Mouse (Mus musculus) CH12.LX (cell line): ENCODE data around the gene Twist2. TPM values are rescaled to one million over a fixed set of nuclear protein-coding genes. Genes with fewer than 3 reads are reported as not detected.

ENCODE experiments used
- DNase-seq: peaks from one replicate; pipeline ENCODE4 v3.0.0-alpha.2; 2013; ENCODE audit errors: extremely low read depth
- H3K27ac ChIP-seq: 2 replicates; pipeline ENCODE4 v1.5.1; 2012; ENCODE audit warnings: low read depth, mild to moderate bottlenecking, control low read depth, moderate library complexity; ENCODE audit not compliant: insufficient read depth
- H3K27me3 ChIP-seq: replicated peaks from 2 replicates; pipeline ENCODE3; 2012; ENCODE audit warnings: inconsistent platforms
- H3K36me3 ChIP-seq, 2 experiments: replicated peaks in 1 of 2; 2 replicates each; pipeline versions ENCODE3 to v1.6.1; 2012; ENCODE audit warnings: inconsistent platforms in 1 of 2, low read length in 1 of 2, mild to moderate bottlenecking in 1 of 2, mixed read lengths in 1 of 2, moderate library complexity in 1 of 2; ENCODE audit not compliant: control insufficient read depth in 1 of 2, insufficient read depth in 1 of 2
- H3K4me1 ChIP-seq, 2 experiments: 2 replicates each; pipeline ENCODE4 v1.6.1; 2012; ENCODE audit warnings: inconsistent platforms in 1 of 2, moderate library complexity in 1 of 2; ENCODE audit not compliant: insufficient read depth in 2 of 2, control insufficient read depth in 1 of 2
- H3K4me2 ChIP-seq: 2 replicates; pipeline ENCODE4 v1.6.1; 2012; ENCODE audit warnings: low read depth, mild to moderate bottlenecking, control low read depth; ENCODE audit not compliant: poor library complexity, insufficient read depth, severe bottlenecking
- H3K4me3 ChIP-seq, 3 experiments: fragments of 150-350 bp in 1 of 3; sonication (generic) in 1 of 3; replicated peaks in 1 of 3; 2 replicates each; pipeline versions ENCODE3 to v1.5.1; 2011 to 2012; ENCODE audit warnings: low read depth in 2 of 3, low read length in 2 of 3, mild to moderate bottlenecking in 2 of 3, moderate library complexity in 2 of 3, control low read depth in 1 of 3, improper control_type of control experiment in 1 of 3, inconsistent platforms in 1 of 3, mixed read lengths in 1 of 3; ENCODE audit not compliant: poor library complexity in 1 of 3
- H3K79me2 ChIP-seq: replicated peaks from 2 replicates; pipeline ENCODE4 v1.6.1; 2012; ENCODE audit warnings: mild to moderate bottlenecking, moderate library complexity; ENCODE audit not compliant: control insufficient read depth, poor library complexity, insufficient read depth, severe bottlenecking; ENCODE audit errors: extremely low read depth
- H3K9ac ChIP-seq: 2 replicates; pipeline ENCODE4 v1.6.1; 2012; ENCODE audit warnings: low read depth, mild to moderate bottlenecking, control low read depth, moderate library complexity; ENCODE audit not compliant: insufficient read depth
- H3K9me3 ChIP-seq: replicated peaks from 2 replicates; pipeline ENCODE3; 2012; ENCODE audit warnings: low read length, inconsistent platforms, mixed read lengths
- BHLHE40 ChIP-seq: IDR thresholded peaks from 2 replicates; pipeline ENCODE4 v1.6.1; 2011; ENCODE audit warnings: mild to moderate bottlenecking, low read depth, low read length, improper control_type of control experiment
- CHD1 ChIP-seq: IDR thresholded peaks from 2 replicates; pipeline ENCODE4 v1.6.1; 2012; ENCODE audit warnings: low read depth, low read length, improper control_type of control experiment, inconsistent platforms
- CHD2 ChIP-seq: IDR thresholded peaks from 2 replicates; pipeline ENCODE4 v1.6.1; 2011; ENCODE audit warnings: low read length, improper control_type of control experiment
- CTCF ChIP-seq, 2 experiments: IDR thresholded peaks in 1 of 2; conservative IDR thresholded peaks in 1 of 2; 2 replicates each; pipeline ENCODE4 v1.5.1; 2011 to 2012; ENCODE audit warnings: low read depth in 2 of 2, low read length in 2 of 2, improper control_type of control experiment in 1 of 2, inconsistent platforms in 1 of 2, mild to moderate bottlenecking in 1 of 2, moderate library complexity in 1 of 2
- EP300 ChIP-seq: IDR thresholded peaks from 2 replicates; pipeline ENCODE4 v1.6.1; 2011; ENCODE audit warnings: low read length, improper control_type of control experiment
- IRF4 ChIP-seq: IDR thresholded peaks from 2 replicates; pipeline ENCODE4 v1.6.1; 2014; ENCODE audit warnings: low read depth, mild to moderate bottlenecking, inconsistent platforms, low read length, improper control_type of control experiment
- JUN ChIP-seq: IDR thresholded peaks from 2 replicates; pipeline ENCODE4 v1.6.1; 2011; ENCODE audit warnings: low read depth, mild to moderate bottlenecking, low read length, improper control_type of control experiment, moderate library complexity; ENCODE audit not compliant: insufficient read depth
- KAT2A ChIP-seq: IDR thresholded peaks from 2 replicates; pipeline ENCODE4 v1.6.1; 2012; ENCODE audit warnings: low read length, improper control_type of control experiment, inconsistent platforms; ENCODE audit not compliant: insufficient replicate concordance
- MAFK ChIP-seq: IDR thresholded peaks from 2 replicates; pipeline ENCODE4 v1.6.1; 2011; ENCODE audit warnings: low read length, improper control_type of control experiment; ENCODE audit not compliant: insufficient replicate concordance
- MAX ChIP-seq: IDR thresholded peaks from 2 replicates; pipeline ENCODE4 v1.6.1; 2011; ENCODE audit warnings: low read length, improper control_type of control experiment
- MXI1 ChIP-seq: IDR thresholded peaks from 2 replicates; pipeline ENCODE4 v1.6.1; 2011; ENCODE audit warnings: mild to moderate bottlenecking, low read depth, low read length, improper control_type of control experiment
- MYC ChIP-seq: IDR thresholded peaks from 2 replicates; pipeline ENCODE4 v1.6.1; 2011; ENCODE audit warnings: low read depth, mild to moderate bottlenecking, improper control_type of control experiment, low read length
- NRF1 ChIP-seq: IDR thresholded peaks from 2 replicates; pipeline ENCODE4 v1.6.1; 2014; ENCODE audit warnings: low read depth, mild to moderate bottlenecking, inconsistent platforms, low read length, improper control_type of control experiment, moderate library complexity
- PAX5 ChIP-seq: IDR thresholded peaks from 2 replicates; pipeline ENCODE4 v1.6.1; 2012; ENCODE audit warnings: low read length, inconsistent platforms, mixed read lengths
- POLR2AphosphoS2 ChIP-seq: IDR thresholded peaks from 2 replicates; pipeline ENCODE4 v1.6.1; 2011; ENCODE audit warnings: low read depth, low read length, improper control_type of control experiment
- RAD21 ChIP-seq: IDR thresholded peaks from 2 replicates; pipeline ENCODE4 v1.6.1; 2011; ENCODE audit warnings: low read depth, mild to moderate bottlenecking, low read length, improper control_type of control experiment, moderate library complexity
- RCOR1 ChIP-seq: conservative IDR thresholded peaks from 2 replicates; pipeline ENCODE4 v1.6.1; 2012; ENCODE audit warnings: low read depth, mild to moderate bottlenecking, inconsistent platforms, low read length, improper control_type of control experiment
- SMC3 ChIP-seq: IDR thresholded peaks from 2 replicates; pipeline ENCODE4 v1.6.1; 2011; ENCODE audit warnings: low read depth, low read length, improper control_type of control experiment
- TBP ChIP-seq: conservative IDR thresholded peaks from 2 replicates; pipeline ENCODE4 v1.6.1; 2011; ENCODE audit warnings: low read depth, low read length, improper control_type of control experiment
- TCF12 ChIP-seq: IDR thresholded peaks from 2 replicates; pipeline ENCODE4 v1.6.1; 2014; ENCODE audit warnings: low read depth, mild to moderate bottlenecking, inconsistent platforms, low read length, improper control_type of control experiment
- UBTF ChIP-seq: IDR thresholded peaks from 2 replicates; pipeline ENCODE4 v1.6.1; 2012; ENCODE audit warnings: low read depth, mild to moderate bottlenecking, inconsistent platforms, low read length, improper control_type of control experiment, moderate library complexity
- USF1 ChIP-seq: IDR thresholded peaks from 2 replicates; pipeline ENCODE4 v1.6.1; 2014; ENCODE audit warnings: low read depth, mild to moderate bottlenecking, inconsistent platforms, low read length, improper control_type of control experiment
- USF2 ChIP-seq: conservative IDR thresholded peaks from 2 replicates; pipeline ENCODE4 v1.6.1; 2011; ENCODE audit warnings: low read depth, low read length, improper control_type of control experiment
- ZMIZ1 ChIP-seq: IDR thresholded peaks from 2 replicates; pipeline ENCODE4 v1.6.1; 2012; ENCODE audit warnings: low read depth, mild to moderate bottlenecking, inconsistent platforms, low read length, improper control_type of control experiment
- dilution Hi-C: fragments of 300-500 bp; cut with MboI; formaldehyde crosslinking; loops from 2 replicates; pipeline ENCODE4 v1.14.3; 2020; ENCODE audit warnings: low sequenced_read_pairs; ENCODE audit not compliant: extremely low pct_unique_long_range_greater_than_20kb, extremely low pct_ligation_motif_present
- in situ Hi-C: fragments of 300-500 bp; cut with MboI; formaldehyde crosslinking; loops from 3 replicates; pipeline ENCODE4 v1.14.3; 2019; ENCODE audit warnings: low sequenced_read_pairs, low pct_ligation_motif_present, low pct_unique_long_range_greater_than_20kb, mixed read lengths
- polyA plus RNA-seq: library from polyadenylated mRNA; unstranded; fragments of >175 nt; gene quantifications from 2 replicates; pipeline ENCODE4 v1.2.1, GENCODE M21; 2012; ENCODE audit warnings: low read depth; ENCODE audit not compliant: insufficient read length
- total RNA-seq, 2 experiments: library from RNA; depleted of rRNA; stranded (reverse); fragments of 300-350 nt in 1 of 2; fragments of >200 nt in 1 of 2; gene quantifications; 2 replicates each; pipeline ENCODE4 v1.2.3; 2012 to 2014

Gene Twist2
- total and polyA plus RNA-seq, 3 experiments = not detected

GRCm38 (mm10) chr1:91894286-91894685 lies 93.0 kb downstream of the Twist2 start:
- H3K4me1 ChIP-seq = no peaks in the 10 kb centered on the region

GRCm38 (mm10) chr1:91897078-91897477 lies 95.8 kb downstream of the Twist2 start:
- peaks cover 13% of the 10 kb centered on the region for H3K9me3 ChIP-seq
- in situ Hi-C loops = no loop called here
- H3K9ac ChIP-seq = no peak overlapping the region
- H3K79me2 ChIP-seq = no peaks in the 10 kb centered on the region
- H3K27ac ChIP-seq = no peak overlapping the region
- no peak overlapping the region for H3K4me3 ChIP-seq
- TF ChIP-seq CHD2 = no peak
- TF ChIP-seq TCF12 = no peak
- no peak for TF ChIP-seq MAFK
- no peak for TF ChIP-seq EP300
- TF ChIP-seq CTCF (conservative IDR thresholded peaks at IDR 0.05 in 1 of 2, IDR thresholded peaks at IDR 0.05 in 1 of 2; ENCODE audit: low read depth in 2 of 2, low read length in 2 of 2) = peak in 1 of 2 experiments; percentile 59; a peak in 2 of 4 replicates
- TF ChIP-seq RCOR1 = no peak
- TF ChIP-seq ZMIZ1 = no peak
- no peak for TF ChIP-seq PAX5
- TF ChIP-seq IRF4 = no peak
- TF ChIP-seq MYC = no peak
- TF ChIP-seq MAX = no peak
- no peak for TF ChIP-seq BHLHE40
- peak; percentile 58 for TF ChIP-seq SMC3
- TF ChIP-seq POLR2AphosphoS2 = no peak
- TF ChIP-seq RAD21 = peak; percentile 19
- no peaks in the 10 kb centered on the region for H3K36me3 ChIP-seq
- no peak overlapping the region for H3K4me2 ChIP-seq
- no peaks in the 10 kb centered on the region for H3K4me1 ChIP-seq
- H3K27me3 ChIP-seq = peaks cover 53% of the 10 kb centered on the region
- dilution Hi-C loops = no loop called here
- DNase-seq = peak; percentile 17

More at GRCm38 (mm10) chr1:91894286-91894685, 93.0 kb downstream of the Twist2 start:
- Histone ChIP-seq H3K27me3 (peaks cover 53% of the 10 kb centered on the region), H3K27ac (no peak overlapping the region), H3K4me3 (no peak overlapping the region), H3K9ac (no peak overlapping the region), H3K36me3 (no peaks in the 10 kb centered on the region), H3K9me3 (peaks cover 13% of the 10 kb centered on the region), H3K4me2 (no peak overlapping the region), H3K79me2 (no peaks in the 10 kb centered on the region)
- DNase-seq = no peak
- dilution Hi-C loops (no loop called here), in situ Hi-C loops (no loop called here)
- TF ChIP-seq CHD1 = no peak
- no peak for TF ChIP-seq USF2
- no peak for TF ChIP-seq CHD2
- no peak for TF ChIP-seq MYC
- TF ChIP-seq UBTF = no peak
- no peak for TF ChIP-seq USF1
- no peak for TF ChIP-seq KAT2A
- TF ChIP-seq NRF1 = no peak
- TF ChIP-seq JUN = no peak
- TF ChIP-seq MXI1 = no peak
- no peak for TF ChIP-seq MAFK
- no peak for TF ChIP-seq TBP
